Mouse (Mus musculus): ENCODE measurements at regions not wholly inside any gene's neighbourhood (a gene's known extent, or its start where the extent isn't known, plus 50 kb on each side); places are given as distances from the start of the nearest gene placed in this dataset.

DNA sequence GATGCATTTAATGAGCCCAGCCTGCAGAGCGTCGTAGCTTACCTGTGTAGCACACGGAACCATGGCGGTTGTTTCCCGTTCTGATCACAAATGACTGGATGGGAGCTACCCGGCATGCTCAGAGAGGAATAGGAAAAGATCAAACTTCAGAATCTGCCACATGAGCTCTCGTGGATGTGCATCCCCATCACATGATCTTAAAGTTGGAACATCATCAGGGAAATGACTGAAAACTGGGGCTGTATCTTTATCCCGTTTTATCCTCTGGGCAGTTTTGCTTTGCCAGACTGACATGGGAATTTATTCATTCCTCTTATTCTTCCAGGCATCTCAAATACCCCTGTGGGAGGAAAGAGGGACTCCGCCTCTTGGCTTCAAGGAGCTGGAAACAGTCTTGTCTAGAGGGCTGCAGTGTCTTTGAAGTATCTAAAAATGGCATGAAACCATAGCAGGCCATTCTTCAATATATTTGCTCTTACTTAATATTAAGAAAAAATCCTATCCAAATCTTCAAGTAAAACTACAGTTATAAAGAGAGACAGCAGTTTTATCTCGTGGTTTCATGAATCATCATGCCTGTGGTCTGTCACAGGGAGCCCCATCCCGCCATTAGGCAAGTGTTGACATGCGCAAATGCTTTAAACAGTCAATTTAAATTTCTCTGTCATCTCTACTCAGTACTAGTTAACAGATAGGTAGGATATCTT, 339.4 kb downstream of the Foxo1 start:
- H3K4me1 ChIP-seq (replicated peaks; ENCODE audit: control insufficient read depth, insufficient read depth, low read length), result no peaks in the 10 kb centered on the region
- no peak for DNase-seq (ENCODE audit: low spot score)
- ATAC-seq (ENCODE audit: low FRiP score), result no peak
- no peaks in the 10 kb centered on the region for H3K27me3 ChIP-seq (ENCODE audit: control insufficient read depth, insufficient read depth, low read length)
- H3K27ac ChIP-seq (ENCODE audit: low read depth, low read length), result no peak overlapping the region
- WGBS, result 94% methylated on average over 12 of the region's 12 CpGs
- no peaks in the 10 kb centered on the region for H3K36me3 ChIP-seq (ENCODE audit: control insufficient read depth, insufficient read depth, low read length)
- H3K9me3 ChIP-seq (ENCODE audit: control insufficient read depth, low read length), result no peaks in the 10 kb centered on the region
- H3K9ac ChIP-seq (ENCODE audit: low read depth, low read length), result no peak overlapping the region
- no peak overlapping the region for H3K4me3 ChIP-seq (ENCODE audit: low read depth, low read length)
- no peak overlapping the region for H3K4me2 ChIP-seq (replicated peaks; ENCODE audit: low read depth, low read length)

DNA sequence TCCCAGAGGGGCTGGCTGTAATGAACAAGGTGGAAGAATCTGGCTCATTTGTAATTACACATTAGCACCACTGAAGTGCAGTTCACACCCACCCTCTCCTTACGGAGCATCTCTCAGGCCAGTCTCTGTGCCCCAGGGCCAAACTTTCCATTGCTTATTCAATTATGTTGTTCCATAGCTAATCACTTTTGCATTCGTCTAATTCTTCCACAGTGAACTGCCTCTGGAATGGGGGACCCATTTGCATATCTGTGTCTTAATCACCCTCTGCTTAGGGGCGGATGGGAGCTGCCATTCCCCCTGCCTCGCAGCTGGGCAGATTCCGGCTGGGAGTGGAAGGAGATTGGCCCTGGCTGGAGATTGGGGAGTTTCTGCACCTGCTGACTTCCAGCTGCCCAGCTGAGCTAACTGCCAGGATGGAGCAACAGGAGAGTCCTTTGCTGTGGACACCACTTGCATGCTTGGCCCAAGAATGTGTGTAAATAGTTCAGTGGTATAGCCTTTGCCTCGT, 337.2 kb downstream of the Foxo1 start:
- WGBS, result 49% methylated on average over 6 of the region's 6 CpGs
- DNase-seq (ENCODE audit: low spot score), result peak; percentile 29
- H3K27ac ChIP-seq (ENCODE audit: low read depth, low read length), result no peak overlapping the region

DNA sequence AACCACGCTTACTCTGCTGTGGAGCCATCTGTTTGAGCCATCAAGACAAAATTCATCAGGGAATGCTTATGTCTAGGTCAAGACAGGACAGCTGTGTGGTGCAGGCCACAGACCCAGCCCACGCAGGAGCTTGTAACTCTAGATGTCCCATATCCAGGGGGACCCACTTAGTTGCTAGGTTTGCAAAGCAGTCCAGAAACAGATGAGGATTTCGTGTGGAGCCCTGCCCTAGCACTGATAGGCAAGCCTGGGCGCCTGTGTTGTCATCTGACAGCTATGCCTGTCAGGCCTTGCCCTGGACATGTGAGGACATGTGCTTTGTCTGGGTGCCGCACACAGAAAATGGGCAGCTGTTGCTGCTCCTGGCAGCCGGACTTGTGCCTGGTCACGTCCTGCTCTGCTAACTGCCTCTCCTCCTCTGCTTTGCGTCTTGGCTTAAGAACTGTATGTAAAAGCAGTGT, 335.1 kb downstream of the Foxo1 start:
- Histone ChIP-seq H3K27ac (ENCODE audit: low read depth, low read length) (no peak overlapping the region), H3K4me2 (replicated peaks; ENCODE audit: low read depth, low read length) (no peak overlapping the region), H3K27me3 (ENCODE audit: control insufficient read depth, insufficient read depth, low read length) (no peaks in the 10 kb centered on the region), H3K4me3 (ENCODE audit: low read depth, low read length) (no peak overlapping the region), H3K9ac (ENCODE audit: low read depth, low read length) (no peak overlapping the region), H3K9me3 (ENCODE audit: control insufficient read depth, low read length) (no peaks in the 10 kb centered on the region), H3K36me3 (ENCODE audit: control insufficient read depth, insufficient read depth, low read length) (no peaks in the 10 kb centered on the region), H3K4me1 (replicated peaks; ENCODE audit: control insufficient read depth, insufficient read depth, low read length) (no peaks in the 10 kb centered on the region)
- DNase-seq (ENCODE audit: low spot score) (no peak), ATAC-seq (ENCODE audit: low FRiP score) (no peak)
- 80% methylated on average over 8 of the region's 8 CpGs for WGBS

More for the DNA sequence above, 337.2 kb downstream of the Foxo1 start:
- H3K9me3 ChIP-seq (ENCODE audit: control insufficient read depth, low read length), result no peaks in the 10 kb centered on the region
- H3K36me3 ChIP-seq (ENCODE audit: control insufficient read depth, insufficient read depth, low read length), result no peaks in the 10 kb centered on the region
- peak; percentile 78 for ATAC-seq (ENCODE audit: low FRiP score)
- no peaks in the 10 kb centered on the region for H3K27me3 ChIP-seq (ENCODE audit: control insufficient read depth, insufficient read depth, low read length)
- no peak overlapping the region for H3K4me2 ChIP-seq (replicated peaks; ENCODE audit: low read depth, low read length)
- no peak overlapping the region for H3K9ac ChIP-seq (ENCODE audit: low read depth, low read length)
- no peak overlapping the region for H3K4me3 ChIP-seq (ENCODE audit: low read depth, low read length)
- no peaks in the 10 kb centered on the region for H3K4me1 ChIP-seq (replicated peaks; ENCODE audit: control insufficient read depth, insufficient read depth, low read length)

DNA sequence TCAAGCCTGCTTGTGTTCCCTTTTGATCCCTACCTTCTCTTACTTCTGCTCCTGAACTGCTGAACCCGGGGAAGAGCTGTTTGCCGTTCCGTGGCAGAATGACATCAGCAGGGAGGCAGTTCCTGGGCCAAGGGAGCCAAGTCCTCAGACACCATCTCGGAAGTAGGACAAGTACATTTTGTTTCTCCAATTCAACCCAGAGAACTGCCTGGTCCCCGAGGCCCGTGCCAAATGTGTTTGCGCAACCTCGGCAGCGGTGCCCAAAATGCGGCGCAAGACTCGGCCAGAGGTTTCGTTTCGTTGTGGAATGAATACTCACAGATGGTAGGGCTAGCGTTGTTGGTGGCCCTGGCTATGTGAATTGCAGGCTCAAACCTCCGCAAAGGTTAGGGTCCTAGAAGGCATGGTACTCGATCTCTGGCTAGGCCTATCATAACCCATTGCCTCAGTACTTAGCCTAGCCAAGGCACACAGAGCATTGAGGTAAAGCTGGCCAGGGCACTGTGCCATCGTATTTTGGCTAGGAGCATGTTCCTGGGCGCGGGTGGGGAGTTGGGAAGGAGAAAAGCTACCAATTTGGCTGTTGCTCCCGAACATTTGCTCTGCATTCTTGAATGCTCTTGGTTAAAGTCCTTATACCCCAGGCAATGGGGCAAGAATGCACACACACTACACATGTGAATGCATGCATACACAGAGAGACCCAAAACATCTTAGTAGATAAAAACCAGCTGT, 333.0 kb downstream of the Foxo1 start:
- no peaks in the 10 kb centered on the region for H3K27me3 ChIP-seq (ENCODE audit: control insufficient read depth, insufficient read depth, low read length)
- no peak overlapping the region for H3K4me2 ChIP-seq (replicated peaks; ENCODE audit: low read depth, low read length)
- no peak overlapping the region for H3K4me3 ChIP-seq (ENCODE audit: low read depth, low read length)
- H3K27ac ChIP-seq (ENCODE audit: low read depth, low read length), result no peak overlapping the region
- ATAC-seq (ENCODE audit: low FRiP score) (no peak), DNase-seq (ENCODE audit: low spot score) (no peak)
- H3K9me3 ChIP-seq (ENCODE audit: control insufficient read depth, low read length), result no peaks in the 10 kb centered on the region
- 89% methylated on average over 21 of the region's 21 CpGs for WGBS
- no peaks in the 10 kb centered on the region for H3K36me3 ChIP-seq (ENCODE audit: control insufficient read depth, insufficient read depth, low read length)
- no peak overlapping the region for H3K9ac ChIP-seq (ENCODE audit: low read depth, low read length)
- H3K4me1 ChIP-seq (replicated peaks; ENCODE audit: control insufficient read depth, insufficient read depth, low read length), result no peaks in the 10 kb centered on the region

DNA sequence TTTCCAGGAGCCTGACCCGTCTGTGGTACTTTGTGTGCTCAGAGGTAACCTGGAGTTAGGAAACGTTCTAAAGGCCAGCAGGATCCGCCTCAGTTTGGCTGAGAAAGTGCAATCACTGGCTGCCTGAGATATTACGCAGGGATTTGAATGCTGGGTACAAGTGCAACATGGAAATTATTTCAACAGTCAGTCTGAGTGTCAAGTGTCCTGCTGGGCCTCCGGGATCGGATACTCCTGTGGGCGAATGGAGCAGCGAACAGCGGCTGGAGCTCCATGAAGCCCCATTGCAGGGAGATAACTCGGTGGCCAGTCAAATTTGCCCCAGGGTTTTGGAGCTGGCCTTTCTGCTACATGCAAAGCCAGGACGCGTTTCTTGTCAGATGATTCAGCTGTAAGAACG, 332.4 kb downstream of the Foxo1 start:
- WGBS, result 84% methylated on average over 13 of the region's 13 CpGs
- Histone ChIP-seq H3K4me2 (replicated peaks; ENCODE audit: low read depth, low read length) (no peak overlapping the region), H3K36me3 (ENCODE audit: control insufficient read depth, insufficient read depth, low read length) (no peaks in the 10 kb centered on the region), H3K9me3 (ENCODE audit: control insufficient read depth, low read length) (no peaks in the 10 kb centered on the region), H3K27me3 (ENCODE audit: control insufficient read depth, insufficient read depth, low read length) (no peaks in the 10 kb centered on the region), H3K4me1 (replicated peaks; ENCODE audit: control insufficient read depth, insufficient read depth, low read length) (no peaks in the 10 kb centered on the region), H3K4me3 (ENCODE audit: low read depth, low read length) (no peak overlapping the region), H3K27ac (ENCODE audit: low read depth, low read length) (no peak overlapping the region), H3K9ac (ENCODE audit: low read depth, low read length) (no peak overlapping the region)
- DNase-seq (ENCODE audit: low spot score) (no peak), ATAC-seq (ENCODE audit: low FRiP score) (no peak)

DNA sequence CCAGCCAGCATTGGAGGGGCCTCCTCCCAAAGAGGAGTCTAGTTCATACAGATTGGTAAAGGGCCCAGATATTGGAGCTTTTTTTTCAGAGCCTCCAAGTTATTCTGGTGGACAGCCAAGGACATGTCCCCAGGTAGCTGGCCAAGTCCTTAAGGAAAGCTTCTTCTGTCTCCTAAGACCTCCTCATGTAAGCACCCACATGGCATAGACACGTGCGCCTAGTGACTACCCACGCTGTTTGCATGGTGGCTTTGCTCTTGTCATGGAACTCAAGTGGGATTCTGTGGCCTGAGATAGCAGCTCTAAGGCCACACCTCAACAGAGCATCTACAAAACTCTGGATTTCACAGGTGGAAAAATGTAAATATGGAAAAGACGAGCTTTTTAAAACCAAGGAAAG, 332.0 kb downstream of the Foxo1 start:
- H3K4me3 ChIP-seq (ENCODE audit: low read depth, low read length), result no peak overlapping the region
- no peaks in the 10 kb centered on the region for H3K36me3 ChIP-seq (ENCODE audit: control insufficient read depth, insufficient read depth, low read length)
- ATAC-seq (ENCODE audit: low FRiP score), result no peak
- H3K4me2 ChIP-seq (replicated peaks; ENCODE audit: low read depth, low read length), result no peak overlapping the region
- no peak for DNase-seq (ENCODE audit: low spot score)
- H3K9ac ChIP-seq (ENCODE audit: low read depth, low read length), result no peak overlapping the region
- WGBS, result 93% methylated on average over 4 of the region's 4 CpGs
- no peaks in the 10 kb centered on the region for H3K4me1 ChIP-seq (replicated peaks; ENCODE audit: control insufficient read depth, insufficient read depth, low read length)
- no peaks in the 10 kb centered on the region for H3K27me3 ChIP-seq (ENCODE audit: control insufficient read depth, insufficient read depth, low read length)
- H3K27ac ChIP-seq (ENCODE audit: low read depth, low read length), result no peak overlapping the region
- no peaks in the 10 kb centered on the region for H3K9me3 ChIP-seq (ENCODE audit: control insufficient read depth, low read length)

DNA sequence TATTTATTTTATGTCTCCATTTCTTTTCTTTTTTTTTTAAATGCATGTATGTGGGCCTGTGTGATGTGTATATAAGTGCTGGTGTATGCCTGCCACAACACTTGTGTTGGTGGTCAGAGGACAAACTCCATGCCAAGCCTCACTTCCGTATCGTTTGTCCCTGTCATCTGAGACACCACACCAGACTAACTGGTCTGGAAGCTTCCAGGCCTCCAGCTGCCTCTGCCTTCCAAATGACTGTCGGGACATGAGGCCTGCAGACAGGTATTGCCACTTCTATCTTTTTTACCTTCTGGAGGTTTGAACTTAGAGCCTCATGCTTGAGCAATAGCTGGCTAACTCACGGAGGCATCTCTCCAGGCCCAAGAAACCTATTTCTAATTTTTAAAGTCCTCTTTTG, 318.3 kb downstream of the Foxo1 start:
- WGBS, result 92% methylated on average over 4 of the region's 4 CpGs
- Histone ChIP-seq H3K4me1 (replicated peaks; ENCODE audit: control insufficient read depth, insufficient read depth, low read length) (no peaks in the 10 kb centered on the region), H3K27ac (ENCODE audit: low read depth, low read length) (no peak overlapping the region), H3K36me3 (ENCODE audit: control insufficient read depth, insufficient read depth, low read length) (no peaks in the 10 kb centered on the region), H3K4me3 (ENCODE audit: low read depth, low read length) (no peak overlapping the region), H3K4me2 (replicated peaks; ENCODE audit: low read depth, low read length) (no peak overlapping the region), H3K9me3 (ENCODE audit: control insufficient read depth, low read length) (no peaks in the 10 kb centered on the region), H3K27me3 (ENCODE audit: control insufficient read depth, insufficient read depth, low read length) (no peaks in the 10 kb centered on the region), H3K9ac (ENCODE audit: low read depth, low read length) (no peak overlapping the region)
- ATAC-seq (ENCODE audit: low FRiP score), result no peak
- no peak for DNase-seq (ENCODE audit: low spot score)

DNA sequence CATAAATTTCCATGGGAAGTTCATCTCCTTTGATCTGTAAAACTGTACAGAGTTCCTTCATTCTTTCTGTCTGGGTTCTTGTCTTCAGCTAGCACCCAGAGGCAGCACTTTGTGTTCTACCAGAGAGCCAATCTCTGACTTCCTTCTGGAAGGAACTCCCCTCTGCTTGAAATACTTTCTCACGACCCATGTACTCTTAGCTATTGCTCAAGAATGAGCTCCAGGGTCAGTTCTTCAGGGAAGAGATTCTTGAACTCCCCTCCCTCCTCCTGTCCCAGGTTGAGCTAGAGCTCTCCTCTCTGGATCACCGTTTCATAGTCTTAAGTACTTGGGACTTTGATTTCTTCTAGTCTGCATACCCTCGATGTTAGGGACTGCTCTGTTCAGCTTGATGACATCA, 311.8 kb downstream of the Foxo1 start:
- Histone ChIP-seq H3K4me3 (ENCODE audit: low read depth, low read length) (no peak overlapping the region), H3K27me3 (ENCODE audit: control insufficient read depth, insufficient read depth, low read length) (no peaks in the 10 kb centered on the region), H3K4me2 (replicated peaks; ENCODE audit: low read depth, low read length) (no peak overlapping the region), H3K27ac (ENCODE audit: low read depth, low read length) (no peak overlapping the region), H3K4me1 (replicated peaks; ENCODE audit: control insufficient read depth, insufficient read depth, low read length) (no peaks in the 10 kb centered on the region), H3K9me3 (ENCODE audit: control insufficient read depth, low read length) (no peaks in the 10 kb centered on the region), H3K9ac (ENCODE audit: low read depth, low read length) (no peak overlapping the region), H3K36me3 (ENCODE audit: control insufficient read depth, insufficient read depth, low read length) (no peaks in the 10 kb centered on the region)
- DNase-seq (ENCODE audit: low spot score) (no peak), ATAC-seq (ENCODE audit: low FRiP score) (no peak)
- 84% methylated on average over 3 of the region's 3 CpGs for WGBS

DNA sequence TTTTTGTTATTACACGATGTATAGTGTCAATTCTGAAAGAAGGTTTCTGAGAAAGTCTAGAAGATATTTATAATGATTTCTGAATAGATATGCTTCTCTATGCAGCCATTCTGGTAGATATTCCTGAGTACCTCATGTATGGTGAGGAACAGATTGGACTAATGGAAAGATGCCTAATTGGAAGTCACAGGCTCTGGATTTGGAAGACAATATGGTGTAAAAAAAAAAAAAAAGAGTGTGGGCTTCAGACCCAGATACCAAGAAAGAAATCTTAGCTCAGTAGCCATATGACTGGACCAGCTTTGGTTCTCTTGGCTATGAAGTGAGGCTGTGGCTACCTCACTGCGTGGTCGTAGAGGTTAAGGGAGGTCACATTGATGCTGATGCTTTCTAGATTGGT, 311.0 kb downstream of the Foxo1 start:
- Histone ChIP-seq H3K9ac (ENCODE audit: low read depth, low read length) (no peak overlapping the region), H3K27me3 (ENCODE audit: control insufficient read depth, insufficient read depth, low read length) (no peaks in the 10 kb centered on the region), H3K9me3 (ENCODE audit: control insufficient read depth, low read length) (no peaks in the 10 kb centered on the region), H3K4me3 (ENCODE audit: low read depth, low read length) (no peak overlapping the region), H3K36me3 (ENCODE audit: control insufficient read depth, insufficient read depth, low read length) (no peaks in the 10 kb centered on the region), H3K4me1 (replicated peaks; ENCODE audit: control insufficient read depth, insufficient read depth, low read length) (no peaks in the 10 kb centered on the region), H3K27ac (ENCODE audit: low read depth, low read length) (no peak overlapping the region), H3K4me2 (replicated peaks; ENCODE audit: low read depth, low read length) (no peak overlapping the region)
- ATAC-seq (ENCODE audit: low FRiP score) (no peak), DNase-seq (ENCODE audit: low spot score) (no peak)
- WGBS, result 88% methylated on average over 3 of the region's 3 CpGs

Measured in hindbrain, embryonic 11.5 days (tissue).